Mouse (Mus musculus): ENCODE results near the gene Ankrd33. TPM values are rescaled to one million over a fixed set of nuclear protein-coding genes. Genes with fewer than 3 reads are reported as not detected.
"Not testable (repeated sequence)": the region's sequence is repeated elsewhere in the genome, so short reads cannot be mapped to it uniquely, and the experiment has no call there.

Gene Ankrd33
- polyA plus RNA-seq, 2 experiments = not detected

- H3K27ac ChIP-seq (replicated peaks; ENCODE audit: low read depth, low read length) = 0 out of 2 replicates have a peak overlapping the region, but pooled peaks have one; percentile 28
- WGBS = 62% methylated on average over 8 of the region's 8 CpGs
- ATAC-seq (ENCODE audit: low FRiP score, low read depth) (no peak), DNase-seq (ENCODE audit: low spot score) (peak; percentile 47)
- H3K4me2 ChIP-seq (replicated peaks; ENCODE audit: low read depth, low read length, severe bottlenecking) = no peak overlapping the region; the same call in 1 of the 2 replicates
- no peak for TF ChIP-seq POLR2A (IDR thresholded peaks at IDR 0.05; ENCODE audit: borderline replicate concordance, extremely low read depth, insufficient read depth, insufficient read length)
- H3K9ac ChIP-seq (ENCODE audit: low read depth, low read length, severe bottlenecking) = no peak overlapping the region
- H3K4me3 ChIP-seq (replicated peaks; ENCODE audit: low read length) = no peak overlapping the region
- H3K27me3 ChIP-seq (ENCODE audit: control insufficient read depth, insufficient read depth, low read length) = no peaks in the 10 kb centered on the region
- peaks cover 2% of the 10 kb centered on the region; the same call in 1 of the 2 replicates for H3K4me1 ChIP-seq (ENCODE audit: control insufficient read depth, insufficient read depth, low read length)
- H3K36me3 ChIP-seq (ENCODE audit: control insufficient read depth, insufficient read depth, low read length) = no peaks in the 10 kb centered on the region
- no peaks in the 10 kb centered on the region for H3K9me3 ChIP-seq (ENCODE audit: control insufficient read depth, low read length)
Measured at GRCm38 (mm10) chr15:101113176-101113575, 2.4 kb upstream of the Ankrd33 start.

DNA sequence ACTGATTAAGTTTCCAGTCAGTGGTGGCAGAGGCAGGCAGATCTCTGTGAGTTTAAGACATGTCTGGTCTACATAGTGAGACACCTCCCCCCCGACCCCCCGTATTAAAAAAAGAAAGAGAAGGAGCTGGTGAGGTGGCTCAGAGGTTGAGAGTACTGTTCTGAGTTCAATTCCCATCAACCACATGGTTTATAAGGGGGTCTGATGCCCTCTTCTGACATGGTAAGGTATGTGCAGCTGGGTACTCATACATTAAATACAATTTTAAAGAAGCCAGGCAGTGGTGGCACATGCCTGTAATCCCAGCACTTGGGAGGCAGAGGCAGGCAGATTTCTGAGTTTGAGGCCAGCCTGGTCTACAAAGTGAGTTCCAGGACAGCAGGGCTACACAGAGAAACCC lies 1.8 kb upstream of the Ankrd33 start:
- not testable (repeated sequence) for H3K4me3 ChIP-seq (replicated peaks; ENCODE audit: low read length); H3K4me1 ChIP-seq (ENCODE audit: control insufficient read depth, insufficient read depth, low read length); H3K4me2 ChIP-seq (replicated peaks; ENCODE audit: low read depth, low read length, severe bottlenecking); DNase-seq (ENCODE audit: low spot score); H3K27ac ChIP-seq (replicated peaks; ENCODE audit: low read depth, low read length); H3K9ac ChIP-seq (ENCODE audit: low read depth, low read length, severe bottlenecking); H3K27me3 ChIP-seq (ENCODE audit: control insufficient read depth, insufficient read depth, low read length); H3K36me3 ChIP-seq (ENCODE audit: control insufficient read depth, insufficient read depth, low read length); ATAC-seq (ENCODE audit: low FRiP score, low read depth); H3K9me3 ChIP-seq (ENCODE audit: control insufficient read depth, low read length)
- WGBS = 80% methylated on average over 2 of the region's 2 CpGs

- DNase-seq (ENCODE audit: low spot score) = peak; percentile 61
- H3K27ac ChIP-seq (replicated peaks; ENCODE audit: low read depth, low read length) = no peak overlapping the region
- no peaks in the 10 kb centered on the region for H3K9me3 ChIP-seq (ENCODE audit: control insufficient read depth, low read length)
- no peaks in the 10 kb centered on the region for H3K4me1 ChIP-seq (ENCODE audit: control insufficient read depth, insufficient read depth, low read length)
- WGBS = 52% methylated on average over 14 of the region's 14 CpGs
- H3K4me2 ChIP-seq (replicated peaks; ENCODE audit: low read depth, low read length, severe bottlenecking) = no peak overlapping the region
- ATAC-seq (ENCODE audit: low FRiP score, low read depth) = no peak
- H3K4me3 ChIP-seq (replicated peaks; ENCODE audit: low read length) = no peak overlapping the region
- H3K27me3 ChIP-seq (ENCODE audit: control insufficient read depth, insufficient read depth, low read length) = no peaks in the 10 kb centered on the region
- no peak for TF ChIP-seq POLR2A (IDR thresholded peaks at IDR 0.05; ENCODE audit: borderline replicate concordance, extremely low read depth, insufficient read depth, insufficient read length)
- H3K36me3 ChIP-seq (ENCODE audit: control insufficient read depth, insufficient read depth, low read length) = no peaks in the 10 kb centered on the region
- H3K9ac ChIP-seq (ENCODE audit: low read depth, low read length, severe bottlenecking) = 0 out of 2 replicates have a peak overlapping the region, but pooled peaks have one; percentile 7
Measured at GRCm38 (mm10) chr15:101118399-101119125, 3.0 kb downstream of the Ankrd33 start.

GRCm38 (mm10) chr15:101121411-101122289 lies 6.1 kb downstream of the Ankrd33 start:
- Histone ChIP-seq H3K9me3 (ENCODE audit: control insufficient read depth, low read length) (0 out of 2 replicates have a peak, but pooled peaks cover 3% of the 10 kb centered on the region), H3K4me3 (replicated peaks; ENCODE audit: low read length) (no peak overlapping the region), H3K9ac (ENCODE audit: low read depth, low read length, severe bottlenecking) (no peak overlapping the region), H3K36me3 (ENCODE audit: control insufficient read depth, insufficient read depth, low read length) (no peaks in the 10 kb centered on the region), H3K4me2 (replicated peaks; ENCODE audit: low read depth, low read length, severe bottlenecking) (no peak overlapping the region), H3K27ac (replicated peaks; ENCODE audit: low read depth, low read length) (no peak overlapping the region), H3K4me1 (ENCODE audit: control insufficient read depth, insufficient read depth, low read length) (no peaks in the 10 kb centered on the region), H3K27me3 (ENCODE audit: control insufficient read depth, insufficient read depth, low read length) (no peaks in the 10 kb centered on the region)
- ATAC-seq (ENCODE audit: low FRiP score, low read depth) (no peak), DNase-seq (ENCODE audit: low spot score) (no peak)
- 66% methylated on average over 9 of the region's 9 CpGs for WGBS
- TF ChIP-seq POLR2A (IDR thresholded peaks at IDR 0.05; ENCODE audit: borderline replicate concordance, extremely low read depth, insufficient read depth, insufficient read length) = no peak

DNA sequence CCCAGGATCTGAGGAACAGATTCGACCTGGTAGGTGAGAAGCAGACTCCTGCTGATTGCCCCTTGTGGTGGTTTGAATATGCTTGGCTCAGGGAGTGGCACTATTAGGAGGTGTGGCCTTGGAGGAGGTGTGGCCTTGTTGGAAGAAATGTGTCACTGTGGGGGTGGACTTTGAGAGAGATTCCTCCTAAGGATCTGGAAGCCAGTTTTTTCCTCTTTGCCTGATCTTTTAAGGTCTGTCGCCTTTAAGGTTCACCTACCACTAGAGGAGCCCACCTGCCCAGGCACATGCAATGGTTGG lies 6.7 kb downstream of the Ankrd33 start:
- Histone ChIP-seq H3K36me3 (ENCODE audit: control insufficient read depth, insufficient read depth, low read length) (no peaks in the 10 kb centered on the region), H3K4me3 (replicated peaks; ENCODE audit: low read length) (no peak overlapping the region), H3K9ac (ENCODE audit: low read depth, low read length, severe bottlenecking) (no peak overlapping the region), H3K4me2 (replicated peaks; ENCODE audit: low read depth, low read length, severe bottlenecking) (no peak overlapping the region), H3K27ac (replicated peaks; ENCODE audit: low read depth, low read length) (no peak overlapping the region), H3K4me1 (ENCODE audit: control insufficient read depth, insufficient read depth, low read length) (no peaks in the 10 kb centered on the region), H3K27me3 (ENCODE audit: control insufficient read depth, insufficient read depth, low read length) (no peaks in the 10 kb centered on the region), H3K9me3 (ENCODE audit: control insufficient read depth, low read length) (0 out of 2 replicates have a peak, but pooled peaks cover 3% of the 10 kb centered on the region)
- ATAC-seq (ENCODE audit: low FRiP score, low read depth) = no peak
- TF ChIP-seq POLR2A (IDR thresholded peaks at IDR 0.05; ENCODE audit: borderline replicate concordance, extremely low read depth, insufficient read depth, insufficient read length) = no peak
- no peak for DNase-seq (ENCODE audit: low spot score)
- 22% methylated on average over 2 of the region's 2 CpGs for WGBS
